Mouse (Mus musculus): ENCODE data around the gene Nek5.
"Not testable (repeated sequence)": the region's sequence is repeated elsewhere in the genome, so short reads cannot be mapped to it uniquely, and the experiment has no call there.

DNA sequence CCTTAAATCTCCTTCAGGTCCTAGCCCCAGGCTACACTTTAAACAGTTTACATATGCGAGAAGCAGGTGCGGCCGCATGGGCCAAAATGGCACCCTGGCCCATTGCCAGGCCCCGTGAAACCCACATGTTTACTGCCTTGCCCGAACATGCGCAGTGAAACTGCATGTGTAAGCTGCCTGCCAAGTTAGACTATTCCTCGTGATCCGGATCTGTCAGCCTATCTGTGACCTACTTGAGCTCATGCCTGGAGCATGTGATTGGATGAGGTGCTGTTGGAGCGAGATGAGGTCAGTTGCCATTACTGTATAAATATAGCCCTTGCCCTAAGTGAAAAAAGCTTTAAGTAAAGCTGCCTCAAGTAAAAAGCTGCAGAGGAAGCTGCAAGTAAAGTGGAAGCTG lies 11.6 kb upstream of the Nek5 start:
- not testable (repeated sequence) for TF ChIP-seq NANOG (IDR thresholded peaks at IDR 0.05; ENCODE audit: borderline replicate concordance, low read length); CTCF (conservative IDR thresholded peaks at IDR 0.05; ENCODE audit: low read length); POU5F1 (IDR thresholded peaks at IDR 0.05; ENCODE audit: borderline replicate concordance, low read length)
